Mouse (Mus musculus): ENCODE data around the gene Uqcc3. TPM values are rescaled to one million over a fixed set of nuclear protein-coding genes. Genes with fewer than 3 reads are reported as not detected.
"Not testable (repeated sequence)": the region's sequence is repeated elsewhere in the genome, so short reads cannot be mapped to it uniquely, and the experiment has no call there.

Uqcc3 gene
- total and polyA plus RNA-seq, 3 experiments = 24.8 to 112 (median 41.1) TPM

- TF ChIP-seq GATA2 (IDR thresholded peaks at IDR 0.05; ENCODE audit: borderline replicate concordance, low read depth, low read length) (no peak), TAL1 (conservative IDR thresholded peaks at IDR 0.05; ENCODE audit: low read depth, low read length) (no peak)
- Histone ChIP-seq H3K4me1 (ENCODE audit: insufficient read depth, low read depth, low read length) (peaks cover 3% of the 10 kb centered on the region; the same call in 1 of the 2 replicates), H3K36me3 (replicated peaks) (peaks cover 95% of the 10 kb centered on the region), H3K4me3 (ENCODE audit: low read depth, low read length) (no peak within 1 kb of the TSS), H3K27me3 (ENCODE audit: insufficient read depth, low read length) (no peaks in the 10 kb centered on the region), H3K9me3 (replicated peaks) (no peaks in the 10 kb centered on the region)
- ATAC-seq (ENCODE audit: extremely low read depth, insufficient number of reproducible peaks, low FRiP score, poor library complexity, severe bottlenecking) = no peak
- DNase-seq (ENCODE audit: low spot score) = no peak
Measured at GRCm38 (mm10) chr19:8839103-8839907, 41.4 kb downstream of the Uqcc3 start, which contains the start of gene Gng3. Gene Gng3, minus strand, starts transcription at chr19:8839194.

DNA sequence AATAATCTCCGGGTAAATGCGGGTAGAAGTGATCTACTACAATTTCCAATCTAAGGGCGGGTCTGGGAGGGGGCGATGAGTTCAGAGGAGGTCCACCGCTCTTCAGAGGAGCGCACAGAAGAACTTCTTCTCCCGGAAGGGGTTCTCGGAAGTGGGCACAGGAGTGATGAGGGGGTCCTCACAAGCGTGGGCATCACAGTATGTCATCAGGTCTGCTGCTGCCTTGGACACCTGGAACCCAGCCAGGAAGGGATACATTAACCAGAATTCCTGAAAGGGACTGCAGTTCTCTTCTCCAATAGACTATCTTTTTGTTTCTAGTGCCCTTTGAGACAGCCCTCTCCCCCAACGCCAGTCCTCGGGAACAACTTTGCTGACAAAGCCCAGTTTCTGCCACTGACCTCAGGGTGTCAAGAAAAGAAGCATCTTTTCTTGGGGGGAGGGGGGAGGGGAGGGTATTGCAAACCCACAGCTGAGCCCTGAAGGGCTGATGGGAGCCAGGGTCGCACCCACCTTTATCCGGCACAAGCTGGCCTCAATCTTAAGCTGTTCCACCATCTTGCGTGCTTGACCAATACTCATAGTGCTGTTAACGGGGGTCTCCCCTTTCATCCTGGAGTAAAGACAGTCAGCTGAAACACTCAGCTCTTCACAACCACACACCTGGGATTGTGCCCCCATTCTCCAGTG is 42.5 kb downstream of the Uqcc3 start:
- Histone ChIP-seq H3K36me3 (replicated peaks) (peaks cover 96% of the 10 kb centered on the region), H3K4me1 (ENCODE audit: insufficient read depth, low read depth, low read length) (peaks cover 3% of the 10 kb centered on the region; the same call in 1 of the 2 replicates), H3K4me3 (ENCODE audit: low read depth, low read length) (no peak overlapping the region), H3K9me3 (replicated peaks) (no peaks in the 10 kb centered on the region), H3K27me3 (ENCODE audit: insufficient read depth, low read length) (no peaks in the 10 kb centered on the region)
- TF ChIP-seq GATA2 (IDR thresholded peaks at IDR 0.05; ENCODE audit: borderline replicate concordance, low read depth, low read length) (no peak), GATA1 (IDR thresholded peaks at IDR 0.05; ENCODE audit: borderline replicate concordance, low read length) (no peak), POLR2AphosphoS5 (IDR thresholded peaks at IDR 0.05; ENCODE audit: insufficient replicate concordance, low read depth, low read length) (no peak), TAL1 (conservative IDR thresholded peaks at IDR 0.05; ENCODE audit: low read depth, low read length) (no peak), CTCF (IDR thresholded peaks at IDR 0.05; ENCODE audit: low read depth, low read length) (no peak)
- ATAC-seq (ENCODE audit: extremely low read depth, insufficient number of reproducible peaks, low FRiP score, poor library complexity, severe bottlenecking) = no peak
- no peak for DNase-seq (ENCODE audit: low spot score)

GRCm38 (mm10) chr19:8837251-8837791 is 43.4 kb downstream of the Uqcc3 start, which contains the start of gene Bscl2:
Gene Bscl2, plus strand, starts transcription at chr19:8837467.
- H3K4me3 ChIP-seq (ENCODE audit: low read depth, low read length) = no peak within 1 kb of the TSS
- TF ChIP-seq CTCF (IDR thresholded peaks at IDR 0.05; ENCODE audit: low read depth, low read length) (no peak), TAL1 (conservative IDR thresholded peaks at IDR 0.05; ENCODE audit: low read depth, low read length) (no peak), POLR2AphosphoS5 (IDR thresholded peaks at IDR 0.05; ENCODE audit: insufficient replicate concordance, low read depth, low read length) (no peak), GATA2 (IDR thresholded peaks at IDR 0.05; ENCODE audit: borderline replicate concordance, low read depth, low read length) (no peak), GATA1 (IDR thresholded peaks at IDR 0.05; ENCODE audit: borderline replicate concordance, low read length) (no peak)
- peaks cover 97% of the 10 kb centered on the region for H3K36me3 ChIP-seq (replicated peaks)
- H3K9me3 ChIP-seq (replicated peaks) = no peaks in the 10 kb centered on the region
- ATAC-seq (ENCODE audit: extremely low read depth, insufficient number of reproducible peaks, low FRiP score, poor library complexity, severe bottlenecking) = no peak
- H3K27me3 ChIP-seq (ENCODE audit: insufficient read depth, low read length) = no peaks in the 10 kb centered on the region
- no peak for DNase-seq (ENCODE audit: low spot score)
- H3K4me1 ChIP-seq (ENCODE audit: insufficient read depth, low read depth, low read length) = peaks cover 6% of the 10 kb centered on the region; the same call in 1 of the 2 replicates

GRCm38 (mm10) chr19:8836327-8836726 is 44.4 kb downstream of the Uqcc3 start:
- not testable (repeated sequence) for H3K4me1 ChIP-seq (ENCODE audit: insufficient read depth, low read depth, low read length); H3K4me3 ChIP-seq (ENCODE audit: low read depth, low read length); H3K27me3 ChIP-seq (ENCODE audit: insufficient read depth, low read length); DNase-seq (ENCODE audit: low spot score); H3K9me3 ChIP-seq (replicated peaks); ATAC-seq (ENCODE audit: extremely low read depth, insufficient number of reproducible peaks, low FRiP score, poor library complexity, severe bottlenecking)
- H3K36me3 ChIP-seq (replicated peaks) = peaks cover 98% of the 10 kb centered on the region

DNA sequence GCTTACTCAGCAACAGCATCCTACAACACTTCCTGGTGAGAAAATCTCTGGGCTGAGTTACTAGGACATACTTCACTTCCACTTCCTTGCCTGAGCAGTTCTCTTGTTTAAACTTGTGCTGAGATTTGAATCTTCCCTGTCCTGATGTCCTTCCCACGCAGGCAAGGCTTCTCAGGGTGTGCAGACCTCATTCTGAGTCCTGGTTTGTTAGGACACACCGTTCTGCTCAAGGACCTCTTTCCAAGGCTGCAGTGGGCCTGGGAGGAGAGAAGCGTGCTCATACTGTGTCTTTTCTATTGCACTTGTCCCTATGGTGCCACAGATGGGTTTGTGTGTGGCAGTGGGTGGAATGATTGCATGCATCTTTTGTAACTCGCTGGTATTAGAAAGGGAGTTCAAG is 47.8 kb downstream of the Uqcc3 start:
- H3K36me3 ChIP-seq (replicated peaks) = peaks cover 99% of the 10 kb centered on the region
- DNase-seq (ENCODE audit: low spot score) = no peak
- TF ChIP-seq POLR2AphosphoS5 (IDR thresholded peaks at IDR 0.05; ENCODE audit: insufficient replicate concordance, low read depth, low read length) (no peak), GATA1 (IDR thresholded peaks at IDR 0.05; ENCODE audit: borderline replicate concordance, low read length) (no peak), CTCF (IDR thresholded peaks at IDR 0.05; ENCODE audit: low read depth, low read length) (no peak), TAL1 (conservative IDR thresholded peaks at IDR 0.05; ENCODE audit: low read depth, low read length) (no peak), GATA2 (IDR thresholded peaks at IDR 0.05; ENCODE audit: borderline replicate concordance, low read depth, low read length) (no peak)

GRCm38 (mm10) chr19:8831262-8831661 is 49.5 kb downstream of the Uqcc3 start:
- Histone ChIP-seq H3K27me3 (ENCODE audit: insufficient read depth, low read length) (no peaks in the 10 kb centered on the region), H3K36me3 (replicated peaks) (peaks cover 99% of the 10 kb centered on the region), H3K4me3 (ENCODE audit: low read depth, low read length) (no peak overlapping the region), H3K9me3 (replicated peaks) (no peaks in the 10 kb centered on the region), H3K4me1 (ENCODE audit: insufficient read depth, low read depth, low read length) (peaks cover 17% of the 10 kb centered on the region)
- DNase-seq (ENCODE audit: low spot score) (no peak), ATAC-seq (ENCODE audit: extremely low read depth, insufficient number of reproducible peaks, low FRiP score, poor library complexity, severe bottlenecking) (no peak)
- TF ChIP-seq POLR2AphosphoS5 (IDR thresholded peaks at IDR 0.05; ENCODE audit: insufficient replicate concordance, low read depth, low read length) (no peak), GATA1 (IDR thresholded peaks at IDR 0.05; ENCODE audit: borderline replicate concordance, low read length) (no peak), CTCF (IDR thresholded peaks at IDR 0.05; ENCODE audit: low read depth, low read length) (no peak), TAL1 (conservative IDR thresholded peaks at IDR 0.05; ENCODE audit: low read depth, low read length) (no peak), GATA2 (IDR thresholded peaks at IDR 0.05; ENCODE audit: borderline replicate concordance, low read depth, low read length) (no peak)

More for the DNA sequence above, 47.8 kb downstream of the Uqcc3 start:
- ATAC-seq (ENCODE audit: extremely low read depth, insufficient number of reproducible peaks, low FRiP score, poor library complexity, severe bottlenecking) = no peak
- Histone ChIP-seq H3K9me3 (replicated peaks) (no peaks in the 10 kb centered on the region), H3K4me1 (ENCODE audit: insufficient read depth, low read depth, low read length) (peaks cover 10% of the 10 kb centered on the region), H3K27me3 (ENCODE audit: insufficient read depth, low read length) (no peaks in the 10 kb centered on the region), H3K4me3 (ENCODE audit: low read depth, low read length) (no peak overlapping the region)

All from G1E (cell line).